Mouse (Mus musculus) limb, embryonic 12.5 days (tissue): ENCODE measurements around the gene C530008M17Rik. TPM values are rescaled to one million over a fixed set of nuclear protein-coding genes. Genes with fewer than 3 reads are reported as not detected.

ENCODE experiments used
- ATAC-seq: fragments of 200-750 bp; cut with Nextera tagmentation; 2 replicates; pipeline ENCODE4 v1.8.0; 2017; ENCODE audit warnings: low read depth, moderate TSS enrichment; ENCODE audit not compliant: insufficient number of reproducible peaks, insufficient read depth, low FRiP score, low TSS enrichment
- H3K27ac ChIP-seq: fragments of 300-500 bp; sonication (generic); 2 replicates; pipeline ENCODE4 v1.5.1; 2016; ENCODE audit warnings: mild to moderate bottlenecking, moderate library complexity
- H3K27me3 ChIP-seq: fragments of 300-500 bp; sonication (generic); 2 replicates; pipeline ENCODE4 v1.6.1; 2016; ENCODE audit warnings: mild to moderate bottlenecking, moderate library complexity
- H3K36me3 ChIP-seq: fragments of 300-500 bp; sonication (generic); 2 replicates; pipeline ENCODE4 v1.6.1; 2016; ENCODE audit warnings: mild to moderate bottlenecking, moderate library complexity
- H3K4me1 ChIP-seq: fragments of 300-500 bp; sonication (generic); replicated peaks from 2 replicates; pipeline ENCODE4 v1.6.1; 2016
- H3K4me2 ChIP-seq: fragments of 300-500 bp; sonication (generic); 2 replicates; pipeline ENCODE4 v1.6.1; 2016; ENCODE audit warnings: mild to moderate bottlenecking, moderate library complexity
- H3K4me3 ChIP-seq: fragments of 300-500 bp; sonication (generic); replicated peaks from 2 replicates; pipeline ENCODE4 v1.5.1; 2016; ENCODE audit warnings: mild to moderate bottlenecking
- H3K9ac ChIP-seq: fragments of 300-500 bp; sonication (generic); replicated peaks from 2 replicates; pipeline ENCODE4 v1.6.1; 2016; ENCODE audit warnings: mild to moderate bottlenecking, moderate library complexity
- H3K9me3 ChIP-seq: fragments of 300-500 bp; sonication (generic); 2 replicates; pipeline ENCODE4 v1.6.1; 2016; ENCODE audit warnings: mild to moderate bottlenecking, moderate library complexity
- WGBS: fragments of 180-500 bp; shearing (Covaris S2); methylation state at CpG from one replicate; pipeline ENCODE4 v1.1.7; 2016; 5-methylcytosine and 5-hydroxymethylcytosine counted together
- polyA plus RNA-seq: library from polyadenylated mRNA; unstranded; fragments of >200 nt; fragmentation: Nextera tagmentation; extraction: Ambion mirVana; gene quantifications from 2 replicates; pipeline ENCODE4 v1.2.1, GENCODE M21; 2016

C530008M17Rik gene
- polyA plus RNA-seq, 1 experiment from 2014 or later: 31.9 TPM

DNA sequence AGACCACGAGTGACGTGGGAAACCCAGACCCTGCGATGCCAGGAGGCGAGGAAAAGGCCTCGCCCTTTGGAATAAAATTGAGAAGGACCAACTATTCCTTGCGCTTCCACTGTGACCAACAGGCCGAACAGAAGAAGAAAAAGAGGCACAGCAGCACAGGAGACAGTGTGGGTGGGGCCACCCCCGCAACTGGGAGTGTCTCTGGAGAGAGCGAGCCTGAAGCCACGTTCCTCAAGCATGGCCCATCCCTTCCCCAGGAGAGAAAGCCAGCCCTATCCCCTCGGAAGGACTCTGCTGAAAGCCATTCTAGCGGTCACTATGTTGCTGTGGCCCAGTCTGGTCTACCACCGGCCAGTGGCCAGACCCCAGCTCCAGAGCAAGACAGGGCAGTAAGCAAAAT, 202.1 kb downstream of the C530008M17Rik start:
- ATAC-seq: no peak
- Histone ChIP-seq H3K27ac (no peak overlapping the region), H3K4me3 (no peak overlapping the region), H3K9me3 (no peaks in the 10 kb centered on the region), H3K4me1 (peaks cover 22% of the 10 kb centered on the region), H3K36me3 (peaks cover 20% of the 10 kb centered on the region), H3K4me2 (no peak overlapping the region), H3K27me3 (peaks cover 52% of the 10 kb centered on the region), H3K9ac (no peak overlapping the region)
- 77% methylated on average over 13 of the region's 13 CpGs for WGBS

DNA sequence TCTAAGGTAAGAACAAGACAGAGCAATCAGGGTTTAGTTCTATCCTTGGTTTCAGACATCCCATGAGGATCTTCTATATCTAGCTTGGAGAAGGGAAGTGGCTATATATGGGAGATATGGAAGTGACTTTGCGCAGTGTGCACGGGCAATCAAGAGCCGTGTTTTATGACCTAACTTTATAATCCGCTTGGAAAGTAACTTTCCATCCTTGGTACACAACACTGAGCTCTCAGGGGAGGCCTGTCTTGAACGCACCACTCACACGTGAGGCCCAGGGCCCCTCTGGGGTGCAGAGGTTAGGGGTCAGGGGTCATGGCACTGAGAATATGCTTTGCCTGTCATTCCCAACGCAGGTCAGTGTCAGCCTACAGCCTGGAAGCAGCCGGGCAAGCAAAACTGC, 210.5 kb downstream of the C530008M17Rik start:
- ATAC-seq: no peak
- Histone ChIP-seq H3K9me3 (no peaks in the 10 kb centered on the region), H3K4me1 (peaks cover 34% of the 10 kb centered on the region), H3K9ac (no peak overlapping the region), H3K4me2 (no peak overlapping the region), H3K27ac (no peak overlapping the region), H3K4me3 (no peak overlapping the region), H3K27me3 (no peaks in the 10 kb centered on the region; the same call in 1 of the 2 replicates), H3K36me3 (peaks cover 35% of the 10 kb centered on the region)
- 60% methylated on average over 8 of the region's 8 CpGs for WGBS

DNA sequence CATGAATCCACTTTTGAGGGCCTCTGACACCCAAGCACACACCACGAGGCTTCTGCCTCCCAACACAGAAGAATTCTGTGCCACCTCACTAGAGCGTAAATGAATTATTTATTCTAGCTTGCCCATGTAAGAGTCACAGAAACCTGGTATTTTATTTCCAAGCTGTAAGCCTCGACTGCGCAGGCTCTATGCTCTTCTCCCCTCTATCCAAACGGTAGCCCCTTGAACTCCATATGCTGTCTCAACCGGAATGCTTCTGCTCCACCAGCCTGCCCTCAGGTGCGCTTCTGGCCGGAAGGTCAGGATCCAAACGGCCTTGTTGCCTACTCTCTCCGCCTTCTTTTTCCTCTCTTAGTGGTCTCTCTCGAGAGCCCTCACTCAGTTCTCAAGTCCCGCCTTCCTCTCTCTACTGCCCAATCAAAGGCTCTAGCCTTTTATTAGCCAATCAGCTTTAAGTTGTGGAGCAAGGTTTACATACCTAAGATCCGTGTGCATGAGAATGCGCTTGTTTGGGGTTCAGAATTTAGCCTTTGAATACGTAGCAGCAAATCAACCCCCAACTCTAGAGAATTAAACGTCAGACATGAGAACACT, 212.5 kb downstream of the C530008M17Rik start:
- ATAC-seq: peak; percentile 68; the same call in 1 of the 2 replicates
- Histone ChIP-seq H3K4me1 (peaks cover 34% of the 10 kb centered on the region), H3K27me3 (no peaks in the 10 kb centered on the region; the same call in 1 of the 2 replicates), H3K9me3 (no peaks in the 10 kb centered on the region), H3K9ac (0 out of 2 replicates have a peak overlapping the region, but pooled peaks have one; percentile 14), H3K36me3 (peaks cover 45% of the 10 kb centered on the region), H3K4me3 (peak overlapping the region; percentile 31), H3K27ac (no peak overlapping the region), H3K4me2 (peak overlapping the region; percentile 55)
- WGBS: 28% methylated on average over 16 of the region's 16 CpGs

DNA sequence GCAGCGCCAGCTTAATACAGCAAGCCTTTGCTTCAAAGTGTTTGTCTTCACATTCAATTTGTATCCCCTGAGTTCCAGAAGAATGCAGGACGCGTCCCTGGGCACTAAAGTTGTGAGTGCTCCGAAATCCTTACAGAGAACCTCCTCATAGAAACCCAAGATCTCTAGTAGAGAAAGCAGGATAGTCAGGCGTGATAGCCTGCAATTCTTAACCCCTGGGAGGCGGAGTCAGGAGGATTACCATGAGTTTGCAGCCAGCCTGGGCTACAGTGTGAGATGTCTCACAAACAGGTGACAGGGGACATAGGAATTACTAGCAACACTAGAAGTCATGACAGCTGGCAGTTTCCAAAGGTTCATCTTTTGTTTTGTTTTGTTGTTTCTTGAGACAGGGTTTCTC, 213.2 kb downstream of the C530008M17Rik start:
- Histone ChIP-seq H3K27ac (no peak overlapping the region), H3K4me1 (peaks cover 32% of the 10 kb centered on the region), H3K4me2 (peak overlapping the region; percentile 55), H3K9ac (0 out of 2 replicates have a peak overlapping the region, but pooled peaks have one; percentile 14), H3K9me3 (no peaks in the 10 kb centered on the region), H3K36me3 (peaks cover 49% of the 10 kb centered on the region), H3K27me3 (no peaks in the 10 kb centered on the region; the same call in 1 of the 2 replicates), H3K4me3 (peak overlapping the region; percentile 31)
- no peak for ATAC-seq
- 58% methylated on average over 6 of the region's 6 CpGs for WGBS

DNA sequence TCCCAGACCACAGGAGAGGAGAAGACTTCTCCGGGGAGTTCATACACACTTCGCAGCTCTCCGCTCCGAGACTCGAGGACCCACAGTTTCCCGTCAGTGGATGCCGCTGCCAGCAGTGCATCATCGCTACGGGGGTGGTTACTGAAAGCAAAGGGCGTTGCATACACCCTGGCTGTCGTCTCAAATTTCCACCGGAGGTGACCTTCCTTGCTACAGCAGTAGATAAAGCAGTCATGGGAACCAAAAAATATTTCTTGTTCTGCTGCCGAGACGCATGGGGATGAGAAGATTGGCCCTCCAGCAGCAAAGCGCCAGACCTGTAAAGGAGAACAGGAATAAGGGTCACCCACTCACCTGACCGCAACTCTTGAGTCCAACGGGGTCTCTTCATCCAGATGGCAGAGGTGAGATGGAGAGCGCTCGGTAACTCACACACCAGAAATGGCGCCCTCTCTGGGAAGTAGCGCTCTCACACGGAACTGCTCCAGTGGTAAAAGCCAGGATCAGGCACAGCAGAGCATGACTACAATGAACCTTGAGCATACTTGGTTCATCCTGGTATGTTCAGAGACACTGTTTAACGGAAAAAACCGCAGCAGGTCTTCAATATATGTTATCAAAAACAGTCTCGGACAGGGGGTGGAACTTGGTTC, 219.9 kb downstream of the C530008M17Rik start:
- WGBS: 89% methylated on average over 25 of the region's 25 CpGs
- H3K4me2 ChIP-seq: no peak overlapping the region
- peaks cover 55% of the 10 kb centered on the region for H3K36me3 ChIP-seq
- H3K27me3 ChIP-seq: no peaks in the 10 kb centered on the region
- H3K4me1 ChIP-seq: no peaks in the 10 kb centered on the region
- ATAC-seq: no peak; the same call in 1 of the 2 replicates
- H3K9ac ChIP-seq: no peak overlapping the region
- H3K9me3 ChIP-seq: no peaks in the 10 kb centered on the region
- H3K27ac ChIP-seq: no peak overlapping the region
- no peak overlapping the region for H3K4me3 ChIP-seq

DNA sequence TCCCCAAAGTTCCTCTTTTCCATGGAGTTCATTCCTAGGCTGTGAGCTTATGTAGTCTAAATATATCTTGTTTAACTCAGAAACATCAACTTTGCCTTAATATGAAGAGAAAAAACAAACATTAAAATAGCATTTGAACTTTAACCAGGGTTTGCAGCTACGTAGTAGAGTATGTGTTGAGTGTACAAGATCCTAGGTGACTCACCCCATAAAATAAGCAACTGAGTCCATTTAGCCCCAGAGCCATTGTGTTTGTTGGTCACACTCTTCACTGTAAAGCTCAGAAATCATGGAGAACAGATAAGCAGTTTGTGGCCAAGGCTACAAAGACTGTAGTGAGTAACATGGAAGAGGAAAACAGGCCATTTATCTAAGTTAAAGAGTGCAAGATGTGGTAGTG, 227.8 kb downstream of the C530008M17Rik start:
- H3K4me1 ChIP-seq: no peaks in the 10 kb centered on the region
- no peak overlapping the region for H3K4me3 ChIP-seq
- no peak overlapping the region for H3K27ac ChIP-seq
- 84% methylated on average over 1 of the region's 1 CpGs for WGBS
- no peak overlapping the region for H3K4me2 ChIP-seq
- ATAC-seq: no peak
- no peaks in the 10 kb centered on the region for H3K9me3 ChIP-seq
- peaks cover 53% of the 10 kb centered on the region for H3K36me3 ChIP-seq
- no peaks in the 10 kb centered on the region for H3K27me3 ChIP-seq
- no peak overlapping the region for H3K9ac ChIP-seq

DNA sequence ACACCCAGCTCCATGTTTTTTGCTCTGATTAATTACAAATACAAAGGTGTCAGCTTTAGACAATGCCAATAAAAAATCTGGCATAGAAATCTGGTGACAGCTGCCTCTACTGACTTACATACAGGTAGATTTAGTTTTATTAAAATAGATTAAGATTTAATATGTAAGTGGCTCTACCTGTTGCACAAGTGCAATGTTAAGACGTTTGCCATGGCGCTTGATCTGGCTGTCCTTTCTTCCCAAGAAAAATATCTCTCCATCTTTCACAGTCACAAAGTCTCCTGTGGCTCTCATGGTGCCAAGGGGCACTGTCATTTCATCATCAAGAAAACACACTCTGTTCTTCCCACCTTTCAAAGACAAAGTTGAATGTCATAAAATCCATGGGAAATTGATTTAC, 230.7 kb downstream of the C530008M17Rik start:
- Histone ChIP-seq H3K27me3 (no peaks in the 10 kb centered on the region), H3K4me2 (no peak overlapping the region), H3K4me1 (no peaks in the 10 kb centered on the region), H3K27ac (no peak overlapping the region), H3K4me3 (no peak overlapping the region), H3K9ac (no peak overlapping the region), H3K36me3 (peaks cover 63% of the 10 kb centered on the region), H3K9me3 (no peaks in the 10 kb centered on the region)
- WGBS: 97% methylated on average over 2 of the region's 2 CpGs
- no peak for ATAC-seq

DNA sequence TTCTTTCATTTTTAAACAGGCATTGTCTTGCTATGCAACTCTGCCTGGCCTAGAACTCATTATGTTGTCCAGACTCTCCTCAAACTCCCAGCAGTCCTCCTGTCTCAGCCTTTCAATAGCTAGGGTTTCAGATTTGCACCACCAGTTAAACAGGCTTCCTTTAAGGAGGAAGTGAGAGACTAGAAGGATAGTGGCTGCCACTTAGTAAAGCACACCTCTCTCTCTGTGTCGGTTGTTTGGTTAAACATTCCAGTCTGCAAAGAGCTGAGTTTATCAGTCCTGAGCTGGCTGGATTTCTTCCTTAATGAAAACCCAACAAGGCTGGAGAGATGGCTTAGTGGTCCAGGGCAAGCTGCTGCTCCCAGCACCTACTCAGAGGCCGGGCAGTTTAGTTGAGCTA, 236.3 kb downstream of the C530008M17Rik start:
- H3K4me1 ChIP-seq: no peaks in the 10 kb centered on the region
- no peak for ATAC-seq
- no peaks in the 10 kb centered on the region for H3K27me3 ChIP-seq
- no peaks in the 10 kb centered on the region for H3K9me3 ChIP-seq
- WGBS: 83% methylated on average over 2 of the region's 2 CpGs
- H3K4me2 ChIP-seq: no peak overlapping the region
- no peak overlapping the region for H3K4me3 ChIP-seq
- H3K36me3 ChIP-seq: peaks cover 58% of the 10 kb centered on the region
- no peak overlapping the region for H3K9ac ChIP-seq
- H3K27ac ChIP-seq: no peak overlapping the region

DNA sequence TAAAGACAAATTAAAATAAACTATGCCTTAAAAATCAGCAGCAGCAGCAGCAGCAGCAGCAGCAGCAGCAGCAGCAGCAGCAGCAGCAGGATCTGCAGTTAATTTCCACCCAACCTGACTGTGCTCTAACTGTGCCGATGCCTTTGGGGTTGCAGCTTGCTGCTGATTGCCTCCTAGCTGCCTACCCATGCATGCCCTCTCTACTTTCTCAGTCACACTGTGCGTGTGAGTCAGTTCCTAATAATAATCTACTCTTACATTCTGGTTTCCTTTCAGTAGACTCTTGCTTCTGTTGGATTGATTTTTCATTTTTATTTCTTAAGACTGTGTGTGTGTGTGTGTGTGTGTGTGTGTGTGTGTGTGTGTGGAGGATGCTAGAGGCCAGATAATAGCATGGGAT, 236.8 kb downstream of the C530008M17Rik start:
- ATAC-seq: no peak
- Histone ChIP-seq H3K27me3 (no peaks in the 10 kb centered on the region), H3K36me3 (peaks cover 59% of the 10 kb centered on the region), H3K4me3 (no peak overlapping the region), H3K4me2 (no peak overlapping the region), H3K9ac (no peak overlapping the region), H3K4me1 (no peaks in the 10 kb centered on the region), H3K9me3 (no peaks in the 10 kb centered on the region), H3K27ac (no peak overlapping the region)
- 89% methylated on average over 2 of the region's 2 CpGs for WGBS

DNA sequence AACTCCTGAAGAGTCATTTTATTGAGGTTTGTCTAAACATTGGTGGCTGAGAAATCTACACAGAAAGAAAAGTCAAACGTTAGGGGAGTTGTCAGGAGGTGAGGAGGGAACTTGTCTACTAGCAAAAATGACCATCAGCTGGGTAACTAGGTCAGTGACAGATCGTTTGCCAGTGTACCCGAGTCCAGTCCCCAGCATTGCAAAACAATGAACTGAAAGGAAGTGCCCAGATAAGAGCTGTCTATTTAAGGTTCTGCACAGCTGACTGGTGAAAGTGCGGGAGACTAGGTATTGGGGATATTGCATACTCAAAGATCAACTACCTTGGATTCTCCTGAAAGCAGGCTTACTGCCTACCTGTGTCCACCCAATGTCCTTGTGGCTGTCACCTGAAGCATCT, 245.8 kb downstream of the C530008M17Rik start:
- ATAC-seq: no peak
- Histone ChIP-seq H3K9me3 (no peaks in the 10 kb centered on the region), H3K27ac (no peak overlapping the region), H3K4me1 (0 out of 2 replicates have a peak, but pooled peaks cover 4% of the 10 kb centered on the region), H3K4me2 (no peak overlapping the region), H3K36me3 (peaks cover 10% of the 10 kb centered on the region), H3K9ac (no peak overlapping the region), H3K4me3 (no peak overlapping the region), H3K27me3 (no peaks in the 10 kb centered on the region)
- whole genome bisulfite sequencing: 78% methylated on average over 4 of the region's 4 CpGs

GRCm38 (mm10) chr5:76904713-76905404, 248.5 kb downstream of the C530008M17Rik start:
- Histone ChIP-seq H3K9me3 (no peaks in the 10 kb centered on the region), H3K4me2 (peak overlapping the region; percentile 70), H3K4me1 (0 out of 2 replicates have a peak, but pooled peaks cover 4% of the 10 kb centered on the region), H3K9ac (peak overlapping the region; percentile 78), H3K27ac (peak overlapping the region; percentile 89), H3K4me3 (peak overlapping the region; percentile 69), H3K27me3 (no peaks in the 10 kb centered on the region), H3K36me3 (peaks cover 7% of the 10 kb centered on the region)
- 3% methylated on average over 19 of the region's 19 CpGs for WGBS
- no peak for ATAC-seq
